Mouse (Mus musculus): ENCODE data around the gene Adgrv1. TPM values are rescaled to one million over a fixed set of nuclear protein-coding genes. Genes with fewer than 3 reads are reported as not detected.

Adgrv1 gene
- total and polyA plus RNA-seq, 2 experiments from 2014 or later, result 3.9 to 13.2 TPM

DNA sequence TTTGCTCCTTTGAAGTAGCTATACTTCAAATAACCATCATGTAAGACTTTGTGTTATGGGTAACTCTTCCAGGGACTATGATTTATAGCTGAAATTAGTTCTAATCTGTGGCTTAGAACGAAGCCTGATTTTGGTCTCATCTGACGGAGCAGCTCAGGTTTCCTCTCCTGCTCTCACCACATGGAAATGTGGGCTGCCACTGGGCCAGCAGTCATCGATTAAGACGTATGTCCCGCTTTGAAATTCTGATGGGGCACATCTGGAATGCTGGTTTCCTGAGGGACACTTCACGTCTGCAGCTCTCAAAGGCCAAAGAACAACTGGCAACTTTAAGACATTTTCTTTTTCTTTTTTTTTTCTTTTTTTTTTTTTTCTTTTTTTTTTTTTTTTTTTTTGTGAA is 207.8 kb downstream of the Adgrv1 start:
- ATAC-seq (ENCODE audit: low FRiP score), result no peak

DNA sequence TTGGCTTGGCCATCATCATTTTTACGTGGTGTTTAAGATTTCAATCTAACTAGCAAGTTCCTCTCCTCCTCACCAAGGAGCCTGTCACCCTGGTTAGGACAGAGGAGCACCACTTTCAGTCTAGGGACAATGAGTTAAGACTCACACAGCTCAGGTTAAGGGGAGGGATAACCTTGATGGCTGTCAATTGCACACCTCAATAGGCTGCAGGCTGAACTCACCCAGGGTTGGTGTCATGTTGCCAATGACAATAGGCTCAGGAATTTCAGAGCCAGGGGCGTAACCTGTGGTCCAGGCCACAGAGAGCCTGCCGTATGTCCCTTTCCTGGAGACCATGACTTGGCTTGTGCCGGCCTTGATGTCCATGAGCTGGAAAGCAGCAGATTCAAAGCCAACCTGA is 209.0 kb downstream of the Adgrv1 start:
- H3K27me3 ChIP-seq (ENCODE audit: insufficient read depth, low read length), result no peaks in the 10 kb centered on the region
- no peak overlapping the region for H3K4me3 ChIP-seq (ENCODE audit: low read depth, low read length)
- no peak overlapping the region for H3K9ac ChIP-seq (replicated peaks; ENCODE audit: low read length, poor library complexity, severe bottlenecking)
- H3K27ac ChIP-seq (ENCODE audit: low read depth, low read length), result no peak overlapping the region
- no peak overlapping the region for H3K4me2 ChIP-seq (ENCODE audit: low read depth, low read length, poor library complexity, severe bottlenecking)
- no peaks in the 10 kb centered on the region for H3K36me3 ChIP-seq (ENCODE audit: insufficient read depth, low read length)
- H3K9me3 ChIP-seq (ENCODE audit: low read length), result no peaks in the 10 kb centered on the region
- ATAC-seq (ENCODE audit: low FRiP score) (no peak), DNase-seq (ENCODE audit: low spot score) (no peak)
- H3K4me1 ChIP-seq (ENCODE audit: insufficient read depth, low read length), result no peaks in the 10 kb centered on the region
- TF ChIP-seq CTCF (IDR thresholded peaks at IDR 0.05), result no peak
- 74% methylated on average over 4 of the region's 4 CpGs for WGBS

More for the DNA sequence above, 207.8 kb downstream of the Adgrv1 start:
- Histone ChIP-seq H3K9ac (replicated peaks; ENCODE audit: low read length, poor library complexity, severe bottlenecking) (no peak overlapping the region), H3K36me3 (ENCODE audit: insufficient read depth, low read length) (no peaks in the 10 kb centered on the region), H3K4me1 (ENCODE audit: insufficient read depth, low read length) (no peaks in the 10 kb centered on the region), H3K4me2 (ENCODE audit: low read depth, low read length, poor library complexity, severe bottlenecking) (no peak overlapping the region), H3K27ac (ENCODE audit: low read depth, low read length) (no peak overlapping the region), H3K9me3 (ENCODE audit: low read length) (no peaks in the 10 kb centered on the region), H3K27me3 (ENCODE audit: insufficient read depth, low read length) (no peaks in the 10 kb centered on the region), H3K4me3 (ENCODE audit: low read depth, low read length) (no peak overlapping the region)
- 77% methylated on average over 6 of the region's 6 CpGs for WGBS
- no peak for TF ChIP-seq CTCF (IDR thresholded peaks at IDR 0.05)
- DNase-seq (ENCODE audit: low spot score), result no peak

DNA sequence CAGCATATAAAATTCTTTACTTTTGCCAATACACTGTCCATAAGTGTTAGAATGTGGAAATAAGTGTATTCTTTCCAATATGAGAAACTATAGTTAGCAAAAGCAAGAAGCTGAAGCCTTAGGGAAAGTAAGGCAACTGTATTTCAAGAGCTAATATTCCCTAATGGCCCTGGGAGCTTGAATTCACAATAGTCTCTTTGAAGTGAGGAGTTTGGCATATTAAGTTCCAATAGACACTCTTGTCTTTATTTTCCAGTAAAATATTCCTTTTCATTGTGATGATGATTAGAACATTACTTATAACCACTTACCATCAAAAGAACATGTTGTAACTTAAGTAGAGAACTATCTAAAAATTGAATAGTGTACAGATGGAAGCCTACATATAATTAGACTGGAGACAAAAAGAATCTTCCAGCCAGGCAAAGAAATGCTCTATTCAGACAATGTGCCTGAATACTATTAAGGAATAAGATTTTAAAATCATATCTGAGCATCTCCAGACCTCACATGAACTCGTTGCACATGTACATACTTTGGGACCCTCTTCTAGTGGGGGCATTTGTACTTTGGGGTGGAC is 225.0 kb downstream of the Adgrv1 start:
- Histone ChIP-seq H3K27ac (ENCODE audit: low read depth, low read length) (no peak overlapping the region), H3K9me3 (ENCODE audit: low read length) (no peaks in the 10 kb centered on the region), H3K27me3 (ENCODE audit: insufficient read depth, low read length) (no peaks in the 10 kb centered on the region), H3K4me3 (ENCODE audit: low read depth, low read length) (no peak overlapping the region), H3K9ac (replicated peaks; ENCODE audit: low read length, poor library complexity, severe bottlenecking) (no peak overlapping the region), H3K4me2 (ENCODE audit: low read depth, low read length, poor library complexity, severe bottlenecking) (no peak overlapping the region), H3K36me3 (ENCODE audit: insufficient read depth, low read length) (no peaks in the 10 kb centered on the region), H3K4me1 (ENCODE audit: insufficient read depth, low read length) (no peaks in the 10 kb centered on the region)
- DNase-seq (ENCODE audit: low spot score) (no peak), ATAC-seq (ENCODE audit: low FRiP score) (no peak)
- 91% methylated on average over 1 of the region's 1 CpGs for WGBS
- no peak for TF ChIP-seq CTCF (IDR thresholded peaks at IDR 0.05)

DNA sequence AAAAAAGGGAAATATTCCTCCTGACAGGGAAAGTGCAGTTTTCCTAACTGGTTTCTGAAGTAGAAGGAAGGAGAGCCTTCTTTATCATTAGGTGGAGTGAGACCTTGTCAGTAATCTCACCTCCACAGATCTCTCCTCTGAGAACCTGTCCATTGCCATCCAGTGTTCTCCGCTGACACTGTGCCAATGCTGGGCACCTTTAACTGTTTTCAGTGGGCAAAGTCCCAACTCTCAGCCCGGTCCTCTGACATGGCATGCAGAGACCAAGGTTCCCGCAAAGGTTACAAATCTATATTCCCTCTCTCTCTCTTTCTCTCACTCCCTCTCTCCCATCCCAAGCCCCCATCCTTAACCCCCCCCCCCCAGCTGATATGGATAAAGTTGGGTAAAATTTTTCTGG is 230.1 kb downstream of the Adgrv1 start:
- no peak overlapping the region for H3K9ac ChIP-seq (replicated peaks; ENCODE audit: low read length, poor library complexity, severe bottlenecking)
- no peak for TF ChIP-seq CTCF (IDR thresholded peaks at IDR 0.05)
- H3K9me3 ChIP-seq (ENCODE audit: low read length), result no peaks in the 10 kb centered on the region
- DNase-seq (ENCODE audit: low spot score) (no peak), ATAC-seq (ENCODE audit: low FRiP score) (no peak)
- H3K27ac ChIP-seq (ENCODE audit: low read depth, low read length), result no peak overlapping the region
- no peaks in the 10 kb centered on the region for H3K36me3 ChIP-seq (ENCODE audit: insufficient read depth, low read length)
- no peak overlapping the region for H3K4me2 ChIP-seq (ENCODE audit: low read depth, low read length, poor library complexity, severe bottlenecking)
- 89% methylated on average over 3 of the region's 3 CpGs for WGBS
- no peak overlapping the region for H3K4me3 ChIP-seq (ENCODE audit: low read depth, low read length)
- no peaks in the 10 kb centered on the region for H3K27me3 ChIP-seq (ENCODE audit: insufficient read depth, low read length)
- no peaks in the 10 kb centered on the region for H3K4me1 ChIP-seq (ENCODE audit: insufficient read depth, low read length)

DNA sequence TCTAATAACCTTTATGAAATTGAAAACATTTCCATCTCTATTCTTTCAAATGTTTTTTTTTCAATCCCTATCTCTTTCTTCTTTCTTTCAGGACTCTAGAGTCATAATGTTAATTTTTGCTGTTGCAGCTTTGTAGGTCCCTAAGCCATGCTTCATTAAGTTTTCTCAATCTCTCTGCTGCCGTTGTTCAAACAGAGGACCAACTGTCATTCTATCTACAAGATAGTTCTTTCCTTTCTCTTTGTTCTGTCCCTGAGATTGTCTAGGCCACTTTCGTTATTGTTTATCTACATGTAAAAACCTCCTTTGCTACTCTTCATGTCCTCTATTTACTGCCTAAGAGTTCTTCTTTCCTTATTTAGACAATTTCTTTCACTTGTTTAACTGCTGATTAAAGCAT is 230.8 kb downstream of the Adgrv1 start:
- Histone ChIP-seq H3K36me3 (ENCODE audit: insufficient read depth, low read length) (no peaks in the 10 kb centered on the region), H3K4me1 (ENCODE audit: insufficient read depth, low read length) (no peaks in the 10 kb centered on the region), H3K4me3 (ENCODE audit: low read depth, low read length) (no peak overlapping the region), H3K9ac (replicated peaks; ENCODE audit: low read length, poor library complexity, severe bottlenecking) (no peak overlapping the region), H3K4me2 (ENCODE audit: low read depth, low read length, poor library complexity, severe bottlenecking) (no peak overlapping the region), H3K27ac (ENCODE audit: low read depth, low read length) (no peak overlapping the region), H3K27me3 (ENCODE audit: insufficient read depth, low read length) (no peaks in the 10 kb centered on the region), H3K9me3 (ENCODE audit: low read length) (no peaks in the 10 kb centered on the region)
- TF ChIP-seq CTCF (IDR thresholded peaks at IDR 0.05), result no peak
- ATAC-seq (ENCODE audit: low FRiP score), result no peak
- 61% methylated on average over 2 of the region's 2 CpGs for WGBS
- no peak for DNase-seq (ENCODE audit: low spot score)

DNA sequence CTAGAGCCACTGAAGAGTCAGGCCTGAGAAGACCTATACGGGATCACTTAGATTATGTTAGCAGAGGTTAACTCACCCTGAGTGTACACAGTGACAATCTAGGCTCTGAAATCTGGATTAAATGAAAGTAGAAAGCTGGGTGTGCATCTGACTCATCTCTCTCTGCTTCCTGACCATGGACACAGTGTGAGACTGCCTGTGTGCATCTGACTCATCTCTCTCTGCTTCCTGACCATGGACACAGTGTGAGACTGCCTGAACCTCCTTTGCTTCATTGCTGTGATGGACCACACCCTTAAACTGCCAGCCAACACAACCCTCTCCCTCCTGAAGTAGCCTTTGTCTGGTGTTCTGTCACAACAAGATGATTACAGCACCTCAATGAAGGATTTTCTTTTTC is 231.2 kb downstream of the Adgrv1 start:
- H3K27ac ChIP-seq (ENCODE audit: low read depth, low read length), result no peak overlapping the region
- no peaks in the 10 kb centered on the region for H3K27me3 ChIP-seq (ENCODE audit: insufficient read depth, low read length)
- no peaks in the 10 kb centered on the region for H3K4me1 ChIP-seq (ENCODE audit: insufficient read depth, low read length)
- no peak for DNase-seq (ENCODE audit: low spot score)
- no peak overlapping the region for H3K9ac ChIP-seq (replicated peaks; ENCODE audit: low read length, poor library complexity, severe bottlenecking)
- no peak for ATAC-seq (ENCODE audit: low FRiP score)
- 96% methylated on average over 1 of the region's 1 CpGs for WGBS
- no peak overlapping the region for H3K4me3 ChIP-seq (ENCODE audit: low read depth, low read length)
- H3K9me3 ChIP-seq (ENCODE audit: low read length), result no peaks in the 10 kb centered on the region
- no peak overlapping the region for H3K4me2 ChIP-seq (ENCODE audit: low read depth, low read length, poor library complexity, severe bottlenecking)
- no peaks in the 10 kb centered on the region for H3K36me3 ChIP-seq (ENCODE audit: insufficient read depth, low read length)
- TF ChIP-seq CTCF (IDR thresholded peaks at IDR 0.05), result no peak
